Mouse (Mus musculus) heart, embryonic 13.5 days (tissue): ENCODE measurements at regions not wholly inside any gene's neighbourhood (a gene's known extent, or its start where the extent isn't known, plus 50 kb on each side); places are given as distances from the start of the nearest gene placed in this dataset.

Experiments
- ATAC-seq: fragments of 200-750 bp; cut with Nextera tagmentation; 2 replicates; pipeline ENCODE4 v1.8.0; 2017; ENCODE audit warnings: moderate TSS enrichment; ENCODE audit not compliant: insufficient number of reproducible peaks, low FRiP score, low TSS enrichment; ENCODE audit errors: extremely low read depth
- H3K27ac ChIP-seq: fragments of 300-500 bp; sonication (generic); replicated peaks from 2 replicates; pipeline ENCODE4 v1.5.1; 2015; ENCODE audit warnings: moderate library complexity, mild to moderate bottlenecking, inconsistent platforms
- H3K27me3 ChIP-seq: fragments of 300-500 bp; sonication (generic); replicated peaks from 2 replicates; pipeline ENCODE4 v1.6.1; 2015; ENCODE audit warnings: mild to moderate bottlenecking, inconsistent platforms
- H3K36me3 ChIP-seq: fragments of 300-500 bp; sonication (generic); 2 replicates; pipeline ENCODE4 v1.6.1; 2015; ENCODE audit warnings: mild to moderate bottlenecking, inconsistent platforms
- H3K4me1 ChIP-seq: fragments of 300-500 bp; sonication (generic); 2 replicates; pipeline ENCODE4 v1.6.1; 2015; ENCODE audit warnings: inconsistent platforms
- H3K4me2 ChIP-seq: fragments of 300-500 bp; sonication (generic); 2 replicates; pipeline ENCODE4 v1.6.1; 2015; ENCODE audit warnings: inconsistent platforms, mild to moderate bottlenecking, moderate library complexity
- H3K4me3 ChIP-seq: fragments of 300-500 bp; sonication (generic); 2 replicates; pipeline ENCODE4 v1.5.1; 2015; ENCODE audit warnings: moderate library complexity, mild to moderate bottlenecking, inconsistent platforms
- H3K9ac ChIP-seq: fragments of 300-500 bp; sonication (generic); 2 replicates; pipeline ENCODE4 v1.6.1; 2015; ENCODE audit warnings: inconsistent platforms, mild to moderate bottlenecking, moderate library complexity
- H3K9me3 ChIP-seq: fragments of 300-500 bp; sonication (generic); 2 replicates; pipeline ENCODE4 v1.6.1; 2016; ENCODE audit warnings: inconsistent platforms
- WGBS: fragments of 180-500 bp; shearing (Covaris S2); methylation state at CpG from one replicate; pipeline ENCODE4 v1.1.7; 2015; ENCODE audit warnings: mixed read lengths; 5-methylcytosine and 5-hydroxymethylcytosine counted together

- no peaks in the 10 kb centered on the region for H3K4me1 ChIP-seq
- no peak overlapping the region for H3K4me3 ChIP-seq
- no peaks in the 10 kb centered on the region for H3K27me3 ChIP-seq
- H3K4me2 ChIP-seq: no peak overlapping the region
- ATAC-seq: no peak
- H3K9ac ChIP-seq: no peak overlapping the region
- 70% methylated on average over 2 of the region's 2 CpGs for WGBS
- no peaks in the 10 kb centered on the region for H3K9me3 ChIP-seq
- no peak overlapping the region for H3K27ac ChIP-seq
- H3K36me3 ChIP-seq: no peaks in the 10 kb centered on the region
These were observed 323.2 kb downstream of the Ptprc start for GRCm38 (mm10) chr1:137852262-137852661.

GRCm38 (mm10) chr1:137847311-137847923 is 328.1 kb downstream of the Ptprc start:
- WGBS: 76% methylated on average over 10 of the region's 10 CpGs

GRCm38 (mm10) chr1:137846857-137847256 is 328.7 kb downstream of the Ptprc start:
- H3K4me1 ChIP-seq: no peaks in the 10 kb centered on the region
- H3K4me2 ChIP-seq: no peak overlapping the region
- H3K9me3 ChIP-seq: no peaks in the 10 kb centered on the region
- no peak overlapping the region for H3K27ac ChIP-seq
- H3K27me3 ChIP-seq: no peaks in the 10 kb centered on the region
- H3K36me3 ChIP-seq: no peaks in the 10 kb centered on the region
- no peak overlapping the region for H3K4me3 ChIP-seq
- 74% methylated on average over 1 of the region's 1 CpGs for WGBS
- H3K9ac ChIP-seq: no peak overlapping the region
- no peak for ATAC-seq

More at GRCm38 (mm10) chr1:137847311-137847923, 328.1 kb downstream of the Ptprc start:
- Histone ChIP-seq H3K9me3 (no peaks in the 10 kb centered on the region), H3K9ac (no peak overlapping the region), H3K4me3 (no peak overlapping the region), H3K27ac (no peak overlapping the region), H3K27me3 (no peaks in the 10 kb centered on the region), H3K4me1 (no peaks in the 10 kb centered on the region), H3K4me2 (no peak overlapping the region), H3K36me3 (no peaks in the 10 kb centered on the region)
- no peak for ATAC-seq

GRCm38 (mm10) chr1:137840531-137840930 is 335.0 kb downstream of the Ptprc start:
- H3K36me3 ChIP-seq: no peaks in the 10 kb centered on the region
- no peak overlapping the region for H3K4me3 ChIP-seq
- H3K9ac ChIP-seq: no peak overlapping the region
- no peak for ATAC-seq
- peaks cover 11% of the 10 kb centered on the region for H3K4me1 ChIP-seq
- no peaks in the 10 kb centered on the region for H3K27me3 ChIP-seq
- no peak overlapping the region for H3K27ac ChIP-seq
- H3K9me3 ChIP-seq: no peaks in the 10 kb centered on the region
- H3K4me2 ChIP-seq: no peak overlapping the region

- ATAC-seq: no peak
- Histone ChIP-seq H3K27ac (no peak overlapping the region), H3K9ac (no peak overlapping the region), H3K9me3 (no peaks in the 10 kb centered on the region), H3K4me3 (no peak overlapping the region), H3K36me3 (no peaks in the 10 kb centered on the region), H3K4me2 (no peak overlapping the region), H3K27me3 (no peaks in the 10 kb centered on the region), H3K4me1 (peaks cover 11% of the 10 kb centered on the region)
- 81% methylated on average over 5 of the region's 5 CpGs for WGBS
These were observed 335.8 kb downstream of the Ptprc start for GRCm38 (mm10) chr1:137839703-137840102.

GRCm38 (mm10) chr1:137839263-137839662 is 336.2 kb downstream of the Ptprc start:
- H3K27me3 ChIP-seq: no peaks in the 10 kb centered on the region
- no peak overlapping the region for H3K27ac ChIP-seq
- H3K36me3 ChIP-seq: no peaks in the 10 kb centered on the region
- H3K9me3 ChIP-seq: no peaks in the 10 kb centered on the region
- no peak for ATAC-seq
- H3K4me2 ChIP-seq: no peak overlapping the region
- no peak overlapping the region for H3K9ac ChIP-seq
- WGBS: 58% methylated on average over 2 of the region's 2 CpGs
- H3K4me3 ChIP-seq: no peak overlapping the region
- H3K4me1 ChIP-seq: peaks cover 11% of the 10 kb centered on the region

- Histone ChIP-seq H3K4me1 (peaks cover 11% of the 10 kb centered on the region), H3K36me3 (no peaks in the 10 kb centered on the region), H3K9ac (no peak overlapping the region), H3K4me3 (no peak overlapping the region), H3K9me3 (no peaks in the 10 kb centered on the region), H3K27me3 (no peaks in the 10 kb centered on the region), H3K27ac (no peak overlapping the region), H3K4me2 (no peak overlapping the region)
- ATAC-seq: no peak
- WGBS: 70% methylated on average over 8 of the region's 8 CpGs
These were observed 337.2 kb downstream of the Ptprc start for GRCm38 (mm10) chr1:137838357-137838756.

- H3K4me3 ChIP-seq: no peak overlapping the region
- H3K27ac ChIP-seq: no peak overlapping the region
- no peak overlapping the region for H3K4me2 ChIP-seq
- no peaks in the 10 kb centered on the region for H3K9me3 ChIP-seq
- H3K36me3 ChIP-seq: no peaks in the 10 kb centered on the region
- H3K27me3 ChIP-seq: no peaks in the 10 kb centered on the region
- H3K9ac ChIP-seq: no peak overlapping the region
- 69% methylated on average over 3 of the region's 3 CpGs for WGBS
- ATAC-seq: no peak
- peaks cover 23% of the 10 kb centered on the region for H3K4me1 ChIP-seq
These were observed 342.0 kb downstream of the Ptprc start for GRCm38 (mm10) chr1:137833535-137833934.

- Histone ChIP-seq H3K4me3 (no peak overlapping the region), H3K36me3 (no peaks in the 10 kb centered on the region), H3K4me2 (peak overlapping the region; percentile 11; the same call in 1 of the 2 replicates), H3K9me3 (no peaks in the 10 kb centered on the region), H3K9ac (no peak overlapping the region), H3K27ac (peak overlapping the region; percentile 39; the same call in 1 of the 2 replicates), H3K4me1 (peaks cover 14% of the 10 kb centered on the region; the same call in 1 of the 2 replicates), H3K27me3 (no peaks in the 10 kb centered on the region)
- ATAC-seq: no peak
- 34% methylated on average over 4 of the region's 4 CpGs for WGBS
These were observed 344.2 kb downstream of the Ptprc start for GRCm38 (mm10) chr1:137831284-137831683.

GRCm38 (mm10) chr1:137827379-137827778 is 348.1 kb downstream of the Ptprc start:
- Histone ChIP-seq H3K9me3 (no peaks in the 10 kb centered on the region), H3K4me2 (no peak overlapping the region), H3K4me3 (no peak overlapping the region), H3K4me1 (peaks cover 12% of the 10 kb centered on the region; the same call in 1 of the 2 replicates), H3K27ac (no peak overlapping the region), H3K27me3 (no peaks in the 10 kb centered on the region), H3K9ac (no peak overlapping the region), H3K36me3 (no peaks in the 10 kb centered on the region)
- 83% methylated on average over 4 of the region's 4 CpGs for WGBS
- ATAC-seq: no peak

- Histone ChIP-seq H3K4me1 (no peaks in the 10 kb centered on the region), H3K4me2 (no peak overlapping the region), H3K36me3 (no peaks in the 10 kb centered on the region), H3K27me3 (no peaks in the 10 kb centered on the region), H3K9me3 (no peaks in the 10 kb centered on the region), H3K27ac (no peak overlapping the region), H3K9ac (no peak overlapping the region), H3K4me3 (no peak overlapping the region)
- 78% methylated on average over 4 of the region's 4 CpGs for WGBS
- ATAC-seq: no peak
These were observed 360.1 kb downstream of the Ptprc start for GRCm38 (mm10) chr1:137815401-137815888.

GRCm38 (mm10) chr1:137814556-137814955 is 361.0 kb downstream of the Ptprc start:
- H3K9ac ChIP-seq: no peak overlapping the region
- no peaks in the 10 kb centered on the region for H3K36me3 ChIP-seq
- H3K4me3 ChIP-seq: no peak overlapping the region
- H3K9me3 ChIP-seq: no peaks in the 10 kb centered on the region
- H3K27ac ChIP-seq: no peak overlapping the region
- ATAC-seq: no peak
- H3K27me3 ChIP-seq: no peaks in the 10 kb centered on the region
- no peak overlapping the region for H3K4me2 ChIP-seq
- WGBS: 78% methylated on average over 2 of the region's 2 CpGs
- H3K4me1 ChIP-seq: no peaks in the 10 kb centered on the region
